Mouse (Mus musculus): Measurements from ENCODE around the gene Cisd2.

GRCm38 (mm10) chr3:135403856-135404255 is 19.9 kb downstream of the Cisd2 start:
- no peak for TF ChIP-seq POLR2A (IDR thresholded peaks at IDR 0.05; ENCODE audit: control insufficient read depth, extremely low read depth, insufficient read depth, low read length, poor library complexity)
- no peak for TF ChIP-seq CTCF (IDR thresholded peaks at IDR 0.05; ENCODE audit: borderline replicate concordance, control insufficient read depth, extremely low read depth, insufficient read depth, low read length, poor library complexity)
